Mouse (Mus musculus) midbrain, embryonic 14.5 days (tissue): ENCODE results near the gene Gsta1. TPM values are rescaled to one million over a fixed set of nuclear protein-coding genes. Genes with fewer than 3 reads are reported as not detected.
"Not testable (repeated sequence)": the region's sequence is repeated elsewhere in the genome, so short reads cannot be mapped to it uniquely, and the experiment has no call there.

ENCODE experiments used
- ATAC-seq: fragments of 200-750 bp; cut with Nextera tagmentation; 2 replicates; pipeline ENCODE4 v1.8.0; 2017; ENCODE audit warnings: moderate number of reproducible peaks, moderate library complexity; ENCODE audit not compliant: low FRiP score, low TSS enrichment
- DNase-seq: peaks from one replicate; pipeline ENCODE4 v3.0.0-alpha.2; 2015
- H3K27ac ChIP-seq: fragments of 300-500 bp; sonication (generic); replicated peaks from 2 replicates; pipeline ENCODE4 v1.5.1; 2014; ENCODE audit warnings: mild to moderate bottlenecking, low read depth, low read length, moderate library complexity
- H3K27me3 ChIP-seq: fragments of 300-500 bp; sonication (generic); 2 replicates; pipeline ENCODE4 v1.6.1; 2014; ENCODE audit warnings: low read length, control low read depth, mixed read lengths; ENCODE audit not compliant: control insufficient read depth, insufficient read depth
- H3K36me3 ChIP-seq: fragments of 300-500 bp; sonication (generic); 2 replicates; pipeline ENCODE4 v1.6.1; 2014; ENCODE audit warnings: low read length, control low read depth; ENCODE audit not compliant: control insufficient read depth, insufficient read depth
- H3K4me1 ChIP-seq: fragments of 300-500 bp; sonication (generic); 2 replicates; pipeline ENCODE4 v1.6.1; 2014; ENCODE audit warnings: mild to moderate bottlenecking, antibody characterized with exemption, low read length, control low read depth; ENCODE audit not compliant: control insufficient read depth, insufficient read depth
- H3K4me2 ChIP-seq: fragments of 300-500 bp; sonication (generic); 2 replicates; pipeline ENCODE4 v1.6.1; 2014; ENCODE audit warnings: mild to moderate bottlenecking, low read length, moderate library complexity
- H3K4me3 ChIP-seq: fragments of 300-500 bp; sonication (generic); replicated peaks from 2 replicates; pipeline ENCODE4 v1.5.1; 2014; ENCODE audit warnings: low read depth, low read length
- H3K9ac ChIP-seq: fragments of 300-500 bp; sonication (generic); replicated peaks from 2 replicates; pipeline ENCODE4 v1.6.1; 2014; ENCODE audit warnings: mild to moderate bottlenecking, low read length, moderate library complexity
- H3K9me3 ChIP-seq: fragments of 300-500 bp; sonication (generic); 2 replicates; pipeline ENCODE4 v1.6.1; 2016; ENCODE audit warnings: low read length, control low read depth, mixed read lengths; ENCODE audit not compliant: control insufficient read depth
- WGBS: fragments of 180-500 bp; shearing (Covaris S2); extraction: QIAGEN DNeasy Blood & Tissue Kit; methylation state at CpG from one replicate; pipeline ENCODE4 v1.1.7; 2014; 5-methylcytosine and 5-hydroxymethylcytosine counted together
- polyA plus RNA-seq: library from polyadenylated mRNA; unstranded; fragments of >200 nt; fragmentation: Nextera tagmentation; extraction: Ambion mirVana; gene quantifications from 2 replicates; pipeline ENCODE4 v1.2.1, GENCODE M21; 2014

Gsta1 gene
- polyA plus RNA-seq: not detected in 2 replicates

DNA sequence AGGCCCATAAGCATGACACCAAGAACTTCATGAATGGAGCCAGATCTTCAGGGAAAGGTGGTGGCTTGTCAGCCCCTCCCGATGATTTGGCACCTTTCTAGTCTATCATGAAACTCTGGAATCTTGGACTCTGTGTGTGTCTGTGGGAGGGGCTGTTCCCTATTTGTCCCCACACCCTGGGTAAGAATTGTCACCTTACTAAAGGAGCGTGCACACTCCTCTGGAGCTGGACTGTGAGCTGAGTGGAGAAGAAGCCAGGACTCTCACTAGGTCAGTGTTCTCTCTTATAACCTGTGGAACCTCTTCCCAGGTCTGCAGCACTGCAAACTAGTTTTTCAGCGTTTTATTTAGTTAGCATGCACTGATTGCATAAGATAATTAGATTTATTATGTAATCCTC, at the start of gene Gsta1:
TSS of gene Gsta1 (plus strand) at position 196 of the 400 bp plus-strand sequence.
- not testable (repeated sequence) for H3K27ac ChIP-seq, H3K4me3 ChIP-seq, H3K4me1 ChIP-seq, H3K9me3 ChIP-seq, DNase-seq, H3K4me2 ChIP-seq, H3K27me3 ChIP-seq, H3K36me3 ChIP-seq, H3K9ac ChIP-seq, ATAC-seq
- WGBS: 92% methylated on average over 1 of the region's 3 CpGs

DNA sequence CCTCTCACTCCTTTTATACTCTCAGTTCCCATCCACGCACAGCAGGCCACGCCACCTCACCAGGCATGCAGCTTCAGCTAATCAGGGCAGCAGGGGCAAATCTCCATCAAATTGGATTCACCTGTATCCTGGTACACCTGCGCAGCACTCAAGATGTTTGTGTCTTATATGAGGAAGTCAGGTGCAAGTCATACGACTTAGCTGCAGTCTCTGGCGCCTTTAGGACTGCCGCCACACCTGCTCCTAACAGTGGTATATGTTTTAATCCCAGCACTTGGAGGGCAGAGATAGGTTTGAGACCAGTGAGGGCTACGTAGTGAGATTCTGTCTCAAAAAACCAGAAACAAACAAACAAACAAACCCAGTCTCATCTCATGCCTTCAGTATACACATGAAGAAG, 48.0 kb upstream of the Gsta1 start, which contains the start of gene Gsta4:
TSS of gene Gsta4 (plus strand) at position 301 of the 400 bp plus-strand sequence.
- 95% methylated on average over 4 of the region's 7 CpGs for WGBS
- H3K9me3 ChIP-seq, H3K27ac ChIP-seq, ATAC-seq, H3K4me2 ChIP-seq, H3K4me3 ChIP-seq, DNase-seq, H3K4me1 ChIP-seq, H3K27me3 ChIP-seq, H3K36me3 ChIP-seq, H3K9ac ChIP-seq: not testable (repeated sequence)

DNA sequence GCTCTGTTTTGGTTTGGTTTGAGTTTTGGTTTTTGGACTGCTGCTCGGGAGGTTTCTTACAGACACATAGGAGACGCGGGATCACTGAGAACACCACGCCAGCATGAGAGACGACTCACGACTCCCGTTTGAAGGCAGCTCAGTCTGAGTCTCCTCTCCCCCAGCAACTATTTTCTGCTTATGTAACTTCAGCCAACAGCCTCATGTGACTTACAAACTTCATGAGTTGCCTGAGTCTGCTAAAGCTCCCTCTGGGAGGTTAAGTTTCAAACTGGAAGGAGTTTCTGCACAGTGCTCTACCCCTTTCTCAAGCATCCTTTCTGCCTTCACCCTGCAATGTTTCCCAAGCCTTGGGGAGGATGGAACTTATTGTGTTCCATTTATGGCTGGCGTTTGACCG, 44.8 kb upstream of the Gsta1 start:
- H3K9me3 ChIP-seq: no peaks in the 10 kb centered on the region
- DNase-seq (no peak), ATAC-seq (no peak)
- no peak overlapping the region for H3K27ac ChIP-seq
- H3K36me3 ChIP-seq: no peaks in the 10 kb centered on the region
- H3K4me3 ChIP-seq: no peak overlapping the region
- no peaks in the 10 kb centered on the region for H3K4me1 ChIP-seq
- no peak overlapping the region for H3K9ac ChIP-seq
- 92% methylated on average over 9 of the region's 9 CpGs for WGBS
- no peaks in the 10 kb centered on the region for H3K27me3 ChIP-seq
- H3K4me2 ChIP-seq: no peak overlapping the region

DNA sequence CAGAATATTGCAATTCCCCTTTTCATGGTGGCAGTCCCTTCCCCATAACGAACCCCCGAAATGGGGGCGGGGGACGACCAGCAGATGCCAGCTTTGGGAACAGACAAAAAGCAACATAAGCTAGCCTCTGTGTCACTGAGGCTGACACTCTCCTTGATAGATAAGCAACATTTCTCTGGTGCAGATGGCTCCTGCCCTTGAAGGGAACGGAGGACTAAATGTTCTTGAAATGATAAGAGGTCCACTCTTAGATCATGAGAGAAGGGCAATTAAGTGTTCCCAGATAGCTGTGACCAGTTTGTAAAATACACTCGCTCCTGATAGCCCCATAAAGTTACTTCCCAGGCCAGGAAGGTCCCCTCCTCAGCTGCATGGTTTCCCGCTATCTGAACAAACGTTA, 41.5 kb upstream of the Gsta1 start:
- no peak overlapping the region for H3K4me3 ChIP-seq
- no peaks in the 10 kb centered on the region for H3K36me3 ChIP-seq
- H3K9ac ChIP-seq: no peak overlapping the region
- H3K4me2 ChIP-seq: no peak overlapping the region
- ATAC-seq (no peak), DNase-seq (no peak)
- no peaks in the 10 kb centered on the region for H3K27me3 ChIP-seq
- 91% methylated on average over 8 of the region's 8 CpGs for WGBS
- 0 out of 2 replicates have a peak, but pooled peaks cover 7% of the 10 kb centered on the region for H3K4me1 ChIP-seq
- no peaks in the 10 kb centered on the region for H3K9me3 ChIP-seq
- no peak overlapping the region for H3K27ac ChIP-seq

DNA sequence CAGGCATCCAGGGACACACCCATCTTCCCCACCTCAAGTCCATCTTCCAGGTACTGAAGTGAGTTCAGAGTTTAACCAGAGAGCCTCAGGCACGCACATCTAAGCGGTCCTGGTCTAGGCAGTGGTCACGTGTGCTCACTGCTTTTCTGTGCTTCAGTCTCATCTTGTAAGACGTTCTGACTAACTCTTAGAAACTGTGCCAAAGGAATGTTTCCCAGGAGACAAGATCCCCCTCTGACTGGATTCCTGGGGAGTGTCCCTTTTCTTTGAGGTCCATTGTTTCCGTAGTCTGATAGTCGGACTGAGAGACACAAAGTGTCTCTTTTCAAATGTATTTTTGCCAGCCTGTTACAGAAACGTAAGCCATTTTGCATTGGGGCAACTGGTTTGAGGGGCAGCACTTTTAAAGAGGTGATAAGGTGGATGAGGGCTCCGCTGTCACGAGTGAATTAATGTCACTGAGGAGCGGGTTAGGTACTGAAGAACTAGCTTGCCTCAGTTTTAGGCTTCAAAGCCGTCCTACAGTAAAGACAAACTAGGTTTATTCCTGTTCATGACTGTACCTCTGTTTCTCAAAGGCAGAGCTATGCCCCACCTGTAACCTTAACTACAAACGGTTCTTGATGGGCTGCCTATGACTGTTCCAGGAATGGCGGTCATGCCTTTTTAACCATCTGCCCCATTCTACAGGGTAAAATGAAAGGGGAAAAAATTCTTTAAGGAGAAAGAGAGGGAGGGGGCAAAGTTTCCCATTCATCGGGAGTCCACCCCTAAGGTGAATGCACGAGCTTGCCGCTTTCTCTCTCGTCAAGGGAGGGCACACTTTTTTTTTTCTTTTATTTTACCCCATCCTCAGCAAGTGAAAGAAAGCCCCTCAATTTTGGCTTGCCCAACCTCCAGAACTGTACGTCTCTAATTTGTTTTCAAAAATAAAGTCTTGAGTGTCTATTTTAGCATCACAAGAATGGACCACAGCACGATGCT, 39.5 kb upstream of the Gsta1 start:
- WGBS: 1% methylated on average over 19 of the region's 19 CpGs
- H3K4me2 ChIP-seq: peak overlapping the region; percentile 60
- peak overlapping the region; percentile 26 for H3K4me3 ChIP-seq
- no peaks in the 10 kb centered on the region for H3K27me3 ChIP-seq
- H3K27ac ChIP-seq: no peak overlapping the region
- ATAC-seq (peak; percentile 28; the same call in 1 of the 2 replicates), DNase-seq (peak; percentile 49)
- no peaks in the 10 kb centered on the region for H3K36me3 ChIP-seq
- H3K9me3 ChIP-seq: no peaks in the 10 kb centered on the region
- 0 out of 2 replicates have a peak, but pooled peaks cover 7% of the 10 kb centered on the region for H3K4me1 ChIP-seq
- no peak overlapping the region for H3K9ac ChIP-seq

GRCm38 (mm10) chr9:78191736-78192135, 38.7 kb upstream of the Gsta1 start:
- DNase-seq: peak; percentile 81
- ATAC-seq: no peak
- Histone ChIP-seq H3K27ac (no peak overlapping the region), H3K4me3 (peak overlapping the region; percentile 26), H3K9me3 (no peaks in the 10 kb centered on the region), H3K9ac (no peak overlapping the region), H3K36me3 (no peaks in the 10 kb centered on the region), H3K4me1 (0 out of 2 replicates have a peak, but pooled peaks cover 7% of the 10 kb centered on the region), H3K4me2 (peak overlapping the region; percentile 60), H3K27me3 (no peaks in the 10 kb centered on the region)
- 1% methylated on average over 18 of the region's 18 CpGs for WGBS

- 0 out of 2 replicates have a peak, but pooled peaks cover 7% of the 10 kb centered on the region for H3K4me1 ChIP-seq
- no peaks in the 10 kb centered on the region for H3K27me3 ChIP-seq
- peak; percentile 83 for DNase-seq
- H3K4me3 ChIP-seq: no peak overlapping the region
- no peak overlapping the region for H3K4me2 ChIP-seq
- H3K36me3 ChIP-seq: no peaks in the 10 kb centered on the region
- ATAC-seq: peak; percentile 19; the same call in 1 of the 2 replicates
- WGBS: 49% methylated on average over 9 of the region's 9 CpGs
- no peak overlapping the region for H3K27ac ChIP-seq
- H3K9me3 ChIP-seq: no peaks in the 10 kb centered on the region
- H3K9ac ChIP-seq: no peak overlapping the region
These were observed 36.4 kb upstream of the Gsta1 start for GRCm38 (mm10) chr9:78193902-78194597.

GRCm38 (mm10) chr9:78195034-78195433, 35.4 kb upstream of the Gsta1 start:
- H3K9me3 ChIP-seq: no peaks in the 10 kb centered on the region
- H3K9ac ChIP-seq: no peak overlapping the region
- H3K4me1 ChIP-seq: 0 out of 2 replicates have a peak, but pooled peaks cover 7% of the 10 kb centered on the region
- ATAC-seq (no peak), DNase-seq (no peak)
- H3K4me2 ChIP-seq: no peak overlapping the region
- WGBS: 79% methylated on average over 11 of the region's 11 CpGs
- H3K27ac ChIP-seq: no peak overlapping the region
- no peaks in the 10 kb centered on the region for H3K36me3 ChIP-seq
- H3K27me3 ChIP-seq: no peaks in the 10 kb centered on the region
- no peak overlapping the region for H3K4me3 ChIP-seq
